Mouse (Mus musculus): ENCODE measurements around the gene Mrpl28. TPM values are rescaled to one million over a fixed set of nuclear protein-coding genes. Genes with fewer than 3 reads are reported as not detected.

Gene Mrpl28
- 130 TPM for polyA plus RNA-seq (2015; fragmentation: Illumina TruSeq; extraction: RNeasy Lipid Tissue Mini Kit (QIAGEN cat#74804); ENCODE audit: low read depth, low replicate concordance)

DNA sequence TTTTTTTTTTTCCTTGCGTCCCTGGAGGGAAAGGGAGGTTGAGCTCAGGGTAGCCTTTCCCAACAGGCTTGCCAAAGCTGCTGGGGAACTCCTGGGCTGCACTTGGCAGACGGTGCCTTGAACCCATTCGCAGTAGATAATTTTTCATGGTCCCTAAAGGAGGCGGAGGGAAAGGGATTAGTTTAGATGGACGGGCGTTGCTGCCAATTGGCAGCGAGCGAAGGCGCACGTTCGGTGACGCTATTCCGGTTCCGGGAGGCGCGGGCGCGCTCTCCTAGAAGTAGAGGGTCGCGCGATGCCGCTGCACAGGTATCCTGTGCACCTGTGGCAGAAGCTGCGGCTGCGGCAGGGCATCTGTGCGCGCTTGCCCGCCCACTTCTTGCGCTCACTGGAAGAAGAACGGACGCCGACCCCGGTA, at the start of gene Mrpl28:
Gene Mrpl28, plus strand, starts transcription at position 234 of the 418 bp plus-strand sequence.

DNA sequence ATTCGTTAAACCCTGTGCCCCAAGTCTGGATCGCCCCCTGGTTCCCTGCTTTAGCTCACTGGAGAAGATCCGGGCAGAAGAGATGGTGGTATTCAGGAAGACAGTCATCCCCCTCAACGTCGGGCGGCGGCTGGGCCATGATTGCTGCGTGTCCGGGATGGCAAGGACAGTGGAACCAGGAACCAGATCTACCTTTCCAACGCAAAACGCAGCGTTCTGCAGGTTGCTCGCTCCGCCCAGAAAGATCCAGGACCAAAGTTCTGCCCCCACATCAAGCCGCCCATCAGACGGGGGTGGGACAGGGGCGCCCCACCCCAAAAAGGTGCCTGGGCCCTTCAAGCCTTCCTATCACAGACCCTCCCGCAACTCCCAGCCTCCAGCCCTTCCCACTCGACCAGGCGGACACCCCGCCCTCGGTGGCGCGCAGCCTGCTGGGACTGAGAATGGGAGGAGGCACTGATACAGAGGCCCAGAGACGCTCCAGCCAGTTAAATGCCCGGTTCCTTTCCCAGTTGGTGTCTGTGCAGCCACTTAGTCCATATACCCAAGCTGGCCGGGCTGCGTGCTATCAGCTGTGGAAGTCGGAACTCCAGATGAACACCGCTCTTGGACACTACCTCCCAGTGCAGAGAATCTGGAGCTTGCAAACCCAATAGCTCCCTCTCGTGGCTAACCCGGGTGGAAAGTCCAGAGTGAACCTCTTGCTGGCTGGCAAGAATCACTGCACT, 33.2 kb upstream of the Mrpl28 start, which contains the start of gene Decr2:
Gene Decr2, minus strand, starts transcription at position 433 of the 728 bp plus-strand sequence.

DNA sequence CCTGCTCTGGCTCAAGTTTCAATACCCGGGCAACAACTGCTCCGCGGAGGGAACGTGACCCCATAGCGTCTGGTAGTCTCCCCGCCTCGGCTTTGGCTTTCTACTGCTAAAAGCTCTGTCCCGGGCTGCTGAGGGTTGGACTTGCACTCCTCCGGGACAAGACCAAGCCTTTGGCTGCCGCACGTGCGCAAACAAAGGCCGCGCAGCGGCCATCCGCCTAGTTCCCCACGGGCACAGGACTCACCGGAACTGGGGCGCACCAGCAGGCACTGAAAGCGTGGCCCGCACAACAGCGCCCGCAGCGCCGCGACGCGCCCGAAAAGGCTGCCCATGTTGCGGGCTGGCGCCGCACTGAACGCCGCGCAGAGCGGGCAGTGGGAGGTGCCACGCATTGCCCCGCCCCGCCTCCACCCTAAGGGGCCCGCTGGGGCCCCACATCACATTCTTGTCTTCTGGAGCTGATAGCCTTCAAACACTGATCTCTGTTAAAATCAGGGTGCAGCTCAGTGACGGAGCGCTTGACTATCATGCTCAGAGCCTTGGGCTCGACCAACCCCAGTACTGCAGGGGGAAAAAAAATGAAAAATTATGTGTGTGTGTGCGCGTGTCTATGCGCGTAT, 28.1 kb upstream of the Mrpl28 start, which contains the start of gene Nme4:
Gene Nme4, minus strand, starts transcription at position 482 of the 620 bp plus-strand sequence.

DNA sequence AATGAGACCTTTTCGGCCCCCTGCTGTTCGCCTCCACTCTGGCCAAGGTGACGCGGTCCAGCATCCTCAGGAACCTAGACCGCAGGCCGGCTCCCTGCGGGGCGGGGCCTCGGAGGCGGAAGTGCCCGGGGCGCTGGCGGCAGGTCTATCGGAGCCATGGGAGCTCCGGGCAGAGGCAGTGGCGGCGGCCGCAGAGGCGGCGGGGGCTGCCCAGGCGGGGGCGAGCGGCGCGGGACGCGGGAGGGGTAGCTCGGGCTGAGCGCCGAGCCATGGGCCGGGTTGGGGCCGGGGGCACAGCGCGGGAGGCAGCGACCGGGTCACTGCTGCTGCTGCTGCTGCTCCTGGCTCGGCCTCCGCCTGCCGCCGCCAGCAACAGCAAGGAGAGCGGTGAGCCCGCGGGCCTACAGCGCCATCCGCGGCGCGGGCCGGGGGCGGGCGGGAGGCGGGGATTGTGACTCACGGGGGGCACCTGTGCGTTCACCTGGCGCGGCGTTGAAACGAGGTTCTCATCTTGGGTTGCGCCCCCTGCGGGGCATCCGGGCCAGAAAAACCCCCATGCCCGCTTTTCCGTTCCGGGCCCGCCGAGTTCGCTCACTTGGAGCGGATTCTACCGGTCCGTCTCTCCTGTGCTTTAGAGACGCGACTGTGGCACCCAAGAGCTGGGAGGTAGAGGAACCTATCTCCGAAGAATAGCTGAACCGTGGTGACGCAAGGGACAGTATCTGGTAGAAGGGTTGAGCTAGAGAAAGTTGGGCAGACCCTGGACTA, 9.9 kb upstream of the Mrpl28 start, which contains the start of gene Tmem8:
Gene Tmem8, plus strand, starts transcription at position 119 of the 768 bp plus-strand sequence.

DNA sequence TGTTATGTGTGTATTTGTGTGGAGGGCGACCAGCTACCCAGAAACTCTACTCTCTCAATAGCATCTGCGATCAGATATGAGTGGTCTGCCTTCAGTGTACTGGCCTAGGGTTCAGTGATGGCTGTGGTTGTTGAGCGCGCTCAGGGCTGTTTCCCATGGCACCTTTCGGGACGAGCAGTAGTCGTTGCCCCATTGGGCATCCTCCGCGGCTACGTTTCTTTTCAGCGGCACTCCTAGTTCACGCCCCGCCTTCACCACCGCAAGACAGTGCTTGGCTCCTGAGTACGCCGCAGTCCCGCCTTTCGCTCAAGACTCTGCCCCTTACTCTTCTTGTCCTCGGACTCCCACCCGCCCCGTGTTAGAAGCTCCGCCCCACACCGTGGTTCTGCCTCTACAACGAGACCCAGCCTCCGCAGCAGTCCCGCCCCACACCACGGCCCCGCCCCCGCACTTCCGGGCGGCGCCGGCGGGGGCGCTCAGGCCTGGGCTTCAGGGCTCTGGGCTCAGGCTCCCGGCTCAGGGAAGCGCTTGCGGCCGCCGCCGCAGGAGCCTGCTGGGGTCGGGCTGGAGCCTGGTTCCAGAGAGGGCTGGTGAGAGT, 15.0 kb downstream of the Mrpl28 start, which contains the start of gene Axin1:
Gene Axin1, plus strand, starts transcription at position 450 of the 598 bp plus-strand sequence.

Other genes with a start within 250 kb of the Mrpl28 start
- gene Mettl26, start 248.4 kb upstream of the Mrpl28 start, polyA plus RNA-seq (2015; fragmentation: Illumina TruSeq; extraction: RNeasy Lipid Tissue Mini Kit (QIAGEN cat#74804); ENCODE audit: low read depth, low replicate concordance), result 49.7 TPM
- gene Wfikkn1, start 242.6 kb upstream of the Mrpl28 start, polyA plus RNA-seq (2015; fragmentation: Illumina TruSeq; extraction: RNeasy Lipid Tissue Mini Kit (QIAGEN cat#74804); ENCODE audit: low read depth, low replicate concordance), result 0.33 TPM
- gene Rab40c, start 203.8 kb upstream of the Mrpl28 start, polyA plus RNA-seq (2015; fragmentation: Illumina TruSeq; extraction: RNeasy Lipid Tissue Mini Kit (QIAGEN cat#74804); ENCODE audit: low read depth, low replicate concordance), result 40.3 TPM
- gene Pigq, start 178.6 kb upstream of the Mrpl28 start, polyA plus RNA-seq (2015; fragmentation: Illumina TruSeq; extraction: RNeasy Lipid Tissue Mini Kit (QIAGEN cat#74804); ENCODE audit: low read depth, low replicate concordance), result 95.8 TPM
- 0.42 TPM for gene Nhlrc4, start 178.5 kb upstream of the Mrpl28 start, polyA plus RNA-seq (2015; fragmentation: Illumina TruSeq; extraction: RNeasy Lipid Tissue Mini Kit (QIAGEN cat#74804); ENCODE audit: low read depth, low replicate concordance)
- 0.97 TPM for gene A930017K11Rik, start 170.9 kb upstream of the Mrpl28 start, polyA plus RNA-seq (2015; fragmentation: Illumina TruSeq; extraction: RNeasy Lipid Tissue Mini Kit (QIAGEN cat#74804); ENCODE audit: low read depth, low replicate concordance)
- 23.5 TPM for gene Capn15, start 137.7 kb upstream of the Mrpl28 start, polyA plus RNA-seq (2015; fragmentation: Illumina TruSeq; extraction: RNeasy Lipid Tissue Mini Kit (QIAGEN cat#74804); ENCODE audit: low read depth, low replicate concordance)
- gene Rab11fip3, start 53.9 kb upstream of the Mrpl28 start, polyA plus RNA-seq (2015; fragmentation: Illumina TruSeq; extraction: RNeasy Lipid Tissue Mini Kit (QIAGEN cat#74804); ENCODE audit: low read depth, low replicate concordance), result 54.5 TPM
- gene Decr2, start 33.2 kb upstream of the Mrpl28 start, polyA plus RNA-seq (2015; fragmentation: Illumina TruSeq; extraction: RNeasy Lipid Tissue Mini Kit (QIAGEN cat#74804); ENCODE audit: low read depth, low replicate concordance), result 35.9 TPM
- 4.6 TPM for gene Nme4, start 27.9 kb upstream of the Mrpl28 start, polyA plus RNA-seq (2015; fragmentation: Illumina TruSeq; extraction: RNeasy Lipid Tissue Mini Kit (QIAGEN cat#74804); ENCODE audit: low read depth, low replicate concordance)
- 11.9 TPM for gene Tmem8, start 10.2 kb upstream of the Mrpl28 start, polyA plus RNA-seq (2015; fragmentation: Illumina TruSeq; extraction: RNeasy Lipid Tissue Mini Kit (QIAGEN cat#74804); ENCODE audit: low read depth, low replicate concordance)
- 19.8 TPM for gene Axin1, start 15.2 kb downstream of the Mrpl28 start, polyA plus RNA-seq (2015; fragmentation: Illumina TruSeq; extraction: RNeasy Lipid Tissue Mini Kit (QIAGEN cat#74804); ENCODE audit: low read depth, low replicate concordance)
- 0.55 TPM for gene Pdia2, start 75.6 kb downstream of the Mrpl28 start, polyA plus RNA-seq (2015; fragmentation: Illumina TruSeq; extraction: RNeasy Lipid Tissue Mini Kit (QIAGEN cat#74804); ENCODE audit: low read depth, low replicate concordance)
- gene Rgs11, start 79.5 kb downstream of the Mrpl28 start, polyA plus RNA-seq (2015; fragmentation: Illumina TruSeq; extraction: RNeasy Lipid Tissue Mini Kit (QIAGEN cat#74804); ENCODE audit: low read depth, low replicate concordance), result 56.2 TPM
- gene Arhgdig, start 84.3 kb downstream of the Mrpl28 start, polyA plus RNA-seq (2015; fragmentation: Illumina TruSeq; extraction: RNeasy Lipid Tissue Mini Kit (QIAGEN cat#74804); ENCODE audit: low read depth, low replicate concordance), result 128 TPM
- 16.9 TPM for gene Fam234a, start 120.7 kb downstream of the Mrpl28 start, polyA plus RNA-seq (2015; fragmentation: Illumina TruSeq; extraction: RNeasy Lipid Tissue Mini Kit (QIAGEN cat#74804); ENCODE audit: low read depth, low replicate concordance)
- gene Luc7l, start 129.4 kb downstream of the Mrpl28 start, polyA plus RNA-seq (2015; fragmentation: Illumina TruSeq; extraction: RNeasy Lipid Tissue Mini Kit (QIAGEN cat#74804); ENCODE audit: low read depth, low replicate concordance), result 61.8 TPM

All from brain, adult 10 weeks (tissue).